Mouse (Mus musculus) thymus, adult 2 months (tissue): ENCODE data around the gene Gm815. TPM values are rescaled to one million over a fixed set of nuclear protein-coding genes. Genes with fewer than 3 reads are reported as not detected.

Experiments
- DNase-seq: peaks from one replicate; pipeline ENCODE4 v3.0.0; 2021
- H3K27ac ChIP-seq: fragments of 200-500 bp; 2 replicates; pipeline ENCODE4 v1.5.1; 2012; ENCODE audit warnings: low read length, control low read depth; ENCODE audit not compliant: control insufficient read depth, insufficient read depth
- H3K27me3 ChIP-seq: fragments of 200-500 bp; 2 replicates; pipeline ENCODE4 v1.6.1; 2012; ENCODE audit warnings: mild to moderate bottlenecking, low read length, moderate library complexity, mixed read lengths; ENCODE audit not compliant: control insufficient read depth, insufficient read depth
- H3K36me3 ChIP-seq: fragments of 200-500 bp; 2 replicates; pipeline ENCODE4 v1.6.1; 2012; ENCODE audit warnings: mild to moderate bottlenecking, low read length, moderate library complexity; ENCODE audit not compliant: control insufficient read depth, insufficient read depth
- H3K4me1 ChIP-seq: fragments of 200-500 bp; replicated peaks from 2 replicates; pipeline ENCODE4 v1.6.1; 2012; ENCODE audit warnings: low read length; ENCODE audit not compliant: control insufficient read depth, insufficient read depth
- H3K4me3 ChIP-seq: fragments of 200-500 bp; 2 replicates; pipeline ENCODE4 v1.5.1; 2012; ENCODE audit warnings: mild to moderate bottlenecking, low read length, control low read depth, moderate library complexity; ENCODE audit not compliant: control insufficient read depth, insufficient read depth
- CTCF ChIP-seq: fragments of 200-500 bp; IDR thresholded peaks from 2 replicates; pipeline ENCODE4 v1.5.1; 2012; ENCODE audit warnings: mild to moderate bottlenecking, control low read depth, low read length, moderate library complexity, borderline replicate concordance; ENCODE audit not compliant: control insufficient read depth, poor library complexity, insufficient read depth; ENCODE audit errors: extremely low read depth
- POLR2A ChIP-seq: fragments of 200-500 bp; IDR thresholded peaks from 2 replicates; pipeline ENCODE4 v1.6.1; 2012; ENCODE audit warnings: mild to moderate bottlenecking, low read length, control low read depth, moderate library complexity; ENCODE audit not compliant: control insufficient read depth, poor library complexity, insufficient read depth; ENCODE audit errors: extremely low read depth
- WGBS: fragments of 180-500 bp; shearing (Covaris S2); methylation state at CpG from one replicate; pipeline ENCODE4 v1.1.7; 2018; 5-methylcytosine and 5-hydroxymethylcytosine counted together
- polyA plus RNA-seq: library from polyadenylated mRNA; depleted of rRNA; stranded (reverse); fragments of >200 nt; gene quantifications from 2 replicates; pipeline ENCODE4 v1.2.3, GENCODE M21; 2012

Gene Gm815
- polyA plus RNA-seq, 1 experiment, result not detected

- TF ChIP-seq POLR2A, result no peak
- no peak for TF ChIP-seq CTCF
- no peaks in the 10 kb centered on the region for H3K4me1 ChIP-seq
- H3K27me3 ChIP-seq, result no peaks in the 10 kb centered on the region
- H3K27ac ChIP-seq, result no peak overlapping the region
- no peak for DNase-seq
- H3K36me3 ChIP-seq, result no peaks in the 10 kb centered on the region
- 92% methylated on average over 10 of the region's 10 CpGs for WGBS
- no peak overlapping the region for H3K4me3 ChIP-seq
Measured at GRCm38 (mm10) chr19:26852325-26852900, 33.3 kb upstream of the Gm815 start.

- DNase-seq, result no peak
Measured at GRCm38 (mm10) chr19:26853701-26854282, 31.9 kb upstream of the Gm815 start.

GRCm38 (mm10) chr19:26854661-26855060 lies 31.0 kb upstream of the Gm815 start:
- H3K4me1 ChIP-seq, result no peaks in the 10 kb centered on the region
- WGBS, result 97% methylated on average over 4 of the region's 4 CpGs
- no peaks in the 10 kb centered on the region for H3K27me3 ChIP-seq
- H3K36me3 ChIP-seq, result no peaks in the 10 kb centered on the region
- no peak overlapping the region for H3K4me3 ChIP-seq
- no peak for TF ChIP-seq POLR2A
- no peak for TF ChIP-seq CTCF
- H3K27ac ChIP-seq, result no peak overlapping the region
- no peak for DNase-seq

More at GRCm38 (mm10) chr19:26853701-26854282, 31.9 kb upstream of the Gm815 start:
- TF ChIP-seq CTCF, result no peak
- TF ChIP-seq POLR2A, result no peak
- Histone ChIP-seq H3K27ac (no peak overlapping the region), H3K4me3 (no peak overlapping the region), H3K27me3 (no peaks in the 10 kb centered on the region), H3K36me3 (no peaks in the 10 kb centered on the region), H3K4me1 (no peaks in the 10 kb centered on the region)
- 65% methylated on average over 8 of the region's 8 CpGs for WGBS

- no peaks in the 10 kb centered on the region for H3K36me3 ChIP-seq
- no peak overlapping the region for H3K27ac ChIP-seq
- TF ChIP-seq POLR2A (no peak), CTCF (no peak)
- no peaks in the 10 kb centered on the region for H3K27me3 ChIP-seq
- no peak for DNase-seq
- 94% methylated on average over 7 of the region's 7 CpGs for WGBS
- no peaks in the 10 kb centered on the region for H3K4me1 ChIP-seq
- no peak overlapping the region for H3K4me3 ChIP-seq
Measured at GRCm38 (mm10) chr19:26855152-26855551, 30.5 kb upstream of the Gm815 start.

GRCm38 (mm10) chr19:26858427-26859194 lies 27.1 kb upstream of the Gm815 start:
- Histone ChIP-seq H3K27me3 (no peaks in the 10 kb centered on the region), H3K4me3 (no peak overlapping the region), H3K27ac (no peak overlapping the region), H3K4me1 (no peaks in the 10 kb centered on the region), H3K36me3 (no peaks in the 10 kb centered on the region)
- DNase-seq, result no peak
- TF ChIP-seq POLR2A (no peak), CTCF (no peak)
- WGBS, result 89% methylated on average over 12 of the region's 12 CpGs

- Histone ChIP-seq H3K27me3 (no peaks in the 10 kb centered on the region), H3K27ac (no peak overlapping the region), H3K36me3 (no peaks in the 10 kb centered on the region), H3K4me3 (no peak overlapping the region), H3K4me1 (no peaks in the 10 kb centered on the region)
- 91% methylated on average over 5 of the region's 5 CpGs for WGBS
- TF ChIP-seq CTCF, result no peak
- TF ChIP-seq POLR2A, result no peak
- DNase-seq, result no peak
Measured at GRCm38 (mm10) chr19:26859195-26859570, 26.5 kb upstream of the Gm815 start.

GRCm38 (mm10) chr19:26863662-26864061 lies 22.0 kb upstream of the Gm815 start:
- no peaks in the 10 kb centered on the region for H3K4me1 ChIP-seq
- H3K36me3 ChIP-seq, result no peaks in the 10 kb centered on the region
- DNase-seq, result no peak
- WGBS, result 92% methylated on average over 5 of the region's 5 CpGs
- H3K27me3 ChIP-seq, result no peaks in the 10 kb centered on the region
- H3K27ac ChIP-seq, result no peak overlapping the region
- H3K4me3 ChIP-seq, result no peak overlapping the region
- TF ChIP-seq CTCF, result no peak
- TF ChIP-seq POLR2A, result no peak
